Mouse (Mus musculus): ENCODE results near the gene Syngr4.
"Not testable (repeated sequence)": the region's sequence is repeated elsewhere in the genome, so short reads cannot be mapped to it uniquely, and the experiment has no call there.

Gene Syngr4

GRCm38 (mm10) chr7:45896517-45897257 is at the start of gene Syngr4, which contains the start of gene Tmem143:
TSS of gene Syngr4 (minus strand) at chr7:45896714.
TSS of gene Tmem143 (plus strand) at chr7:45896941.
- DNase-seq, result peak; percentile 98

GRCm38 (mm10) chr7:45943280-45943679 is 46.8 kb upstream of the Syngr4 start:
- DNase-seq, result peak in 1 of 2 experiments; percentile 34

GRCm38 (mm10) chr7:45941986-45942385 is 45.5 kb upstream of the Syngr4 start:
- DNase-seq, result no peak

GRCm38 (mm10) chr7:45939836-45940235 is 43.3 kb upstream of the Syngr4 start:
- no peak for DNase-seq

- DNase-seq, result peak; percentile 78 to 85
These were observed 38.6 kb upstream of the Syngr4 start for GRCm38 (mm10) chr7:45935114-45935513.

- DNase-seq, result not testable (repeated sequence)
These were observed 37.3 kb upstream of the Syngr4 start for GRCm38 (mm10) chr7:45933766-45934165.

- DNase-seq, result no peak
These were observed 33.2 kb upstream of the Syngr4 start for GRCm38 (mm10) chr7:45929688-45930087.

GRCm38 (mm10) chr7:45928626-45929295 is 32.2 kb upstream of the Syngr4 start:
- peak; percentile 28 to 43 for DNase-seq

- DNase-seq, result peak in 1 of 2 experiments; percentile 23
These were observed 27.9 kb upstream of the Syngr4 start for GRCm38 (mm10) chr7:45924429-45924816.

- peak; percentile 38 to 55 for DNase-seq
These were observed 27.4 kb upstream of the Syngr4 start, which contains the start of gene Ccdc114 for GRCm38 (mm10) chr7:45923762-45924428. TSS of gene Ccdc114 (plus strand) at chr7:45924072.

GRCm38 (mm10) chr7:45922928-45923761 is 26.6 kb upstream of the Syngr4 start:
- peak; percentile 90 to 92 for DNase-seq

GRCm38 (mm10) chr7:45921950-45922600 is 25.6 kb upstream of the Syngr4 start:
- DNase-seq, result no peak

- DNase-seq, result no peak
These were observed 24.7 kb upstream of the Syngr4 start, which contains the start of gene Emp3 for GRCm38 (mm10) chr7:45921242-45921621. TSS of gene Emp3 (minus strand) at chr7:45921404.

- no peak for DNase-seq
These were observed 24.2 kb upstream of the Syngr4 start for GRCm38 (mm10) chr7:45920583-45921241.

- DNase-seq, result no peak
These were observed 23.2 kb upstream of the Syngr4 start for GRCm38 (mm10) chr7:45919761-45920160.

GRCm38 (mm10) chr7:45919083-45919671 is 22.7 kb upstream of the Syngr4 start:
- DNase-seq, result no peak

GRCm38 (mm10) chr7:45917926-45918325 is 21.4 kb upstream of the Syngr4 start:
- no peak for DNase-seq

GRCm38 (mm10) chr7:45917004-45917704 is 20.6 kb upstream of the Syngr4 start:
- no peak for DNase-seq

GRCm38 (mm10) chr7:45916056-45917003 is 19.8 kb upstream of the Syngr4 start:
- DNase-seq, result peak; percentile 31 to 57
